Mouse (Mus musculus) intestine, postnatal 0 days (tissue): ENCODE measurements around the gene Asap3. TPM values are rescaled to one million over a fixed set of nuclear protein-coding genes. Genes with fewer than 3 reads are reported as not detected.

Experiments used
- ATAC-seq: fragments of 200-750 bp; cut with Nextera tagmentation; 2 replicates; pipeline ENCODE4 v1.8.0; 2017; ENCODE audit warnings: mild to moderate bottlenecking, moderate TSS enrichment, moderate library complexity
- H3K27ac ChIP-seq: fragments of 300-500 bp; sonication (generic); 2 replicates; pipeline ENCODE4 v1.5.1; 2014; ENCODE audit warnings: mild to moderate bottlenecking, low read depth, low read length, moderate library complexity
- H3K27me3 ChIP-seq: fragments of 300-500 bp; sonication (generic); replicated peaks from 2 replicates; pipeline ENCODE4 v1.6.1; 2014; ENCODE audit warnings: low read length, mixed read lengths; ENCODE audit not compliant: control insufficient read depth, insufficient read depth
- H3K36me3 ChIP-seq: fragments of 300-500 bp; sonication (generic); 2 replicates; pipeline ENCODE4 v1.6.1; 2014; ENCODE audit warnings: mild to moderate bottlenecking, moderate library complexity; ENCODE audit not compliant: control insufficient read depth, insufficient read depth
- H3K4me1 ChIP-seq: fragments of 300-500 bp; sonication (generic); replicated peaks from 2 replicates; pipeline ENCODE4 v1.6.1; 2014; ENCODE audit warnings: antibody characterized with exemption, low read length, mixed read lengths; ENCODE audit not compliant: control insufficient read depth, insufficient read depth
- H3K4me2 ChIP-seq: fragments of 300-500 bp; sonication (generic); replicated peaks from 2 replicates; pipeline ENCODE4 v1.6.1; 2014; ENCODE audit warnings: low read depth, mild to moderate bottlenecking, moderate library complexity
- H3K4me3 ChIP-seq: fragments of 300-500 bp; sonication (generic); 2 replicates; pipeline ENCODE4 v1.5.1; 2014; ENCODE audit warnings: low read depth, low read length
- H3K9ac ChIP-seq: fragments of 300-500 bp; sonication (generic); 2 replicates; pipeline ENCODE4 v1.6.1; 2014; ENCODE audit warnings: mild to moderate bottlenecking, low read depth, low read length
- H3K9me3 ChIP-seq: fragments of 300-500 bp; sonication (generic); 2 replicates; pipeline ENCODE4 v1.6.1; 2016; ENCODE audit warnings: mixed run types; ENCODE audit not compliant: control insufficient read depth
- CTCF ChIP-seq: sonication (generic); IDR thresholded peaks from 2 replicates; pipeline ENCODE4 v1.5.1; 2016; ENCODE audit warnings: low read depth, mild to moderate bottlenecking, control low read depth, antibody characterized with exemption, moderate library complexity
- WGBS: fragments of 180-500 bp; shearing (Covaris S2); extraction: QIAGEN DNeasy Blood & Tissue Kit; methylation state at CpG from one replicate; pipeline ENCODE4 v1.1.7; 2014; 5-methylcytosine and 5-hydroxymethylcytosine counted together
- polyA plus RNA-seq: library from polyadenylated mRNA; unstranded; fragments of >200 nt; fragmentation: Nextera tagmentation; extraction: Ambion mirVana; gene quantifications from 2 replicates; pipeline ENCODE4 v1.2.1, GENCODE M21; 2015

Asap3 gene
- polyA plus RNA-seq, 1 experiment from 2014 or later = 0.95 TPM

- no peaks in the 10 kb centered on the region for H3K27me3 ChIP-seq
- peak overlapping the region; percentile 45; the same call in 1 of the 2 replicates for H3K9ac ChIP-seq
- 38% methylated on average over 23 of the region's 23 CpGs for WGBS
- H3K36me3 ChIP-seq = no peaks in the 10 kb centered on the region; the same call in 1 of the 2 replicates
- ATAC-seq = peak; percentile 82
- H3K4me3 ChIP-seq = peak overlapping the region; percentile 25
- H3K9me3 ChIP-seq = no peaks in the 10 kb centered on the region
- TF ChIP-seq CTCF = no peak
- H3K4me1 ChIP-seq = peaks cover 6% of the 10 kb centered on the region; the same call in 1 of the 2 replicates
- peak overlapping the region; percentile 61 for H3K4me2 ChIP-seq
- H3K27ac ChIP-seq = peak overlapping the region; percentile 82
Measured at GRCm38 (mm10) chr4:136186739-136187472, 19.3 kb upstream of the Asap3 start.

GRCm38 (mm10) chr4:136188973-136189737 lies 17.0 kb upstream of the Asap3 start:
- no peaks in the 10 kb centered on the region for H3K27me3 ChIP-seq
- peaks cover 9% of the 10 kb centered on the region; the same call in 1 of the 2 replicates for H3K36me3 ChIP-seq
- H3K4me2 ChIP-seq = no peak overlapping the region
- WGBS = 71% methylated on average over 6 of the region's 6 CpGs
- no peak overlapping the region for H3K4me3 ChIP-seq
- no peak overlapping the region for H3K9ac ChIP-seq
- H3K9me3 ChIP-seq = no peaks in the 10 kb centered on the region
- peaks cover 6% of the 10 kb centered on the region; the same call in 1 of the 2 replicates for H3K4me1 ChIP-seq
- TF ChIP-seq CTCF = peak; percentile 62
- ATAC-seq = peak; percentile 71
- 0 out of 2 replicates have a peak overlapping the region, but pooled peaks have one; percentile 31 for H3K27ac ChIP-seq

- Histone ChIP-seq H3K27ac (no peak overlapping the region; the same call in 1 of the 2 replicates), H3K9me3 (no peaks in the 10 kb centered on the region), H3K4me2 (no peak overlapping the region), H3K27me3 (no peaks in the 10 kb centered on the region), H3K9ac (no peak overlapping the region), H3K4me1 (peaks cover 6% of the 10 kb centered on the region; the same call in 1 of the 2 replicates), H3K4me3 (no peak overlapping the region), H3K36me3 (peaks cover 9% of the 10 kb centered on the region; the same call in 1 of the 2 replicates)
- TF ChIP-seq CTCF = no peak
- ATAC-seq = no peak
- WGBS = 47% methylated on average over 8 of the region's 8 CpGs
Measured at GRCm38 (mm10) chr4:136189912-136190311, 16.3 kb upstream of the Asap3 start.

GRCm38 (mm10) chr4:136193571-136193970 lies 12.6 kb upstream of the Asap3 start:
- no peak for ATAC-seq
- peaks cover 9% of the 10 kb centered on the region; the same call in 1 of the 2 replicates for H3K36me3 ChIP-seq
- no peaks in the 10 kb centered on the region for H3K4me1 ChIP-seq
- H3K9ac ChIP-seq = no peak overlapping the region
- no peak overlapping the region for H3K4me3 ChIP-seq
- H3K27ac ChIP-seq = no peak overlapping the region
- no peaks in the 10 kb centered on the region for H3K27me3 ChIP-seq
- no peaks in the 10 kb centered on the region for H3K9me3 ChIP-seq
- no peak for TF ChIP-seq CTCF
- WGBS = 53% methylated on average over 3 of the region's 3 CpGs
- no peak overlapping the region for H3K4me2 ChIP-seq

GRCm38 (mm10) chr4:136195029-136195428 lies 11.1 kb upstream of the Asap3 start:
- Histone ChIP-seq H3K27me3 (no peaks in the 10 kb centered on the region), H3K9ac (no peak overlapping the region), H3K9me3 (no peaks in the 10 kb centered on the region), H3K4me2 (no peak overlapping the region), H3K36me3 (peaks cover 9% of the 10 kb centered on the region; the same call in 1 of the 2 replicates), H3K4me1 (no peaks in the 10 kb centered on the region), H3K4me3 (no peak overlapping the region), H3K27ac (no peak overlapping the region)
- WGBS = 59% methylated on average over 7 of the region's 7 CpGs
- no peak for TF ChIP-seq CTCF
- no peak for ATAC-seq

- ATAC-seq = no peak
- TF ChIP-seq CTCF = no peak
- Histone ChIP-seq H3K9ac (no peak overlapping the region), H3K36me3 (peaks cover 9% of the 10 kb centered on the region; the same call in 1 of the 2 replicates), H3K4me3 (no peak overlapping the region), H3K9me3 (no peaks in the 10 kb centered on the region), H3K27ac (no peak overlapping the region), H3K4me1 (no peaks in the 10 kb centered on the region), H3K27me3 (no peaks in the 10 kb centered on the region), H3K4me2 (no peak overlapping the region)
- 64% methylated on average over 9 of the region's 9 CpGs for WGBS
Measured at GRCm38 (mm10) chr4:136195629-136196028, 10.5 kb upstream of the Asap3 start.
